Mouse (Mus musculus): Measurements from ENCODE around the gene Nptn. TPM values are rescaled to one million over a fixed set of nuclear protein-coding genes. Genes with fewer than 3 reads are reported as not detected.

The Nptn gene
- polyA plus RNA-seq, 1 experiment = 208 TPM

- TF ChIP-seq POLR2A (IDR thresholded peaks at IDR 0.05; ENCODE audit: low read depth, low read length) = no peak
- TF ChIP-seq CTCF (IDR thresholded peaks at IDR 0.05; ENCODE audit: extremely low read depth, insufficient read depth, insufficient read length, insufficient replicate concordance) = no peak
- H3K27ac ChIP-seq (ENCODE audit: insufficient read depth, low read length) = peak overlapping the region; percentile 92
- H3K4me1 ChIP-seq (ENCODE audit: control insufficient read depth, insufficient read depth, insufficient read length) = no peaks in the 10 kb centered on the region; the same call in 1 of the 2 replicates
- H3K27me3 ChIP-seq (ENCODE audit: control insufficient read depth, insufficient read depth, low read length) = no peaks in the 10 kb centered on the region
- peak in 1 of 2 experiments; percentile 47 for DNase-seq (ENCODE audit: low read depth in 1 of 2, low spot score in 2 of 2)
- H3K4me3 ChIP-seq (ENCODE audit: extremely low read depth, insufficient read depth, insufficient read length) = peak overlapping the region; percentile 91
- no peaks in the 10 kb centered on the region for H3K36me3 ChIP-seq (ENCODE audit: control insufficient read depth, insufficient read depth, low read length)
- WGBS = under 1% methylated on average over 42 of the region's 42 CpGs
These were observed 684 bp downstream of the Nptn start for GRCm38 (mm10) chr9:58582581-58583266.

- Histone ChIP-seq H3K4me3 (ENCODE audit: extremely low read depth, insufficient read depth, insufficient read length) (peak overlapping the region; percentile 91), H3K4me1 (ENCODE audit: control insufficient read depth, insufficient read depth, insufficient read length) (no peaks in the 10 kb centered on the region; the same call in 1 of the 2 replicates), H3K27me3 (ENCODE audit: control insufficient read depth, insufficient read depth, low read length) (no peaks in the 10 kb centered on the region), H3K36me3 (ENCODE audit: control insufficient read depth, insufficient read depth, low read length) (no peaks in the 10 kb centered on the region), H3K27ac (ENCODE audit: insufficient read depth, low read length) (peak overlapping the region; percentile 92)
- no peak for TF ChIP-seq CTCF (IDR thresholded peaks at IDR 0.05; ENCODE audit: extremely low read depth, insufficient read depth, insufficient read length, insufficient replicate concordance)
- no peak for TF ChIP-seq POLR2A (IDR thresholded peaks at IDR 0.05; ENCODE audit: low read depth, low read length)
- WGBS = 2% methylated on average over 8 of the region's 8 CpGs
- DNase-seq (ENCODE audit: low read depth in 1 of 2, low spot score in 2 of 2) = peak in 1 of 2 experiments; percentile 19
These were observed 1.2 kb downstream of the Nptn start for GRCm38 (mm10) chr9:58583267-58583641.

- no peak for TF ChIP-seq POLR2A (IDR thresholded peaks at IDR 0.05; ENCODE audit: low read depth, low read length)
- TF ChIP-seq CTCF (IDR thresholded peaks at IDR 0.05; ENCODE audit: extremely low read depth, insufficient read depth, insufficient read length, insufficient replicate concordance) = no peak
- 90% methylated on average over 1 of the region's 1 CpGs for WGBS
- Histone ChIP-seq H3K36me3 (ENCODE audit: control insufficient read depth, insufficient read depth, low read length) (no peaks in the 10 kb centered on the region), H3K4me1 (ENCODE audit: control insufficient read depth, insufficient read depth, insufficient read length) (no peaks in the 10 kb centered on the region; the same call in 1 of the 2 replicates), H3K27me3 (ENCODE audit: control insufficient read depth, insufficient read depth, low read length) (no peaks in the 10 kb centered on the region), H3K4me3 (ENCODE audit: extremely low read depth, insufficient read depth, insufficient read length) (no peak overlapping the region), H3K27ac (ENCODE audit: insufficient read depth, low read length) (no peak overlapping the region)
- DNase-seq (ENCODE audit: low read depth in 1 of 2, low spot score in 2 of 2) = no peak
These were observed 2.3 kb downstream of the Nptn start for GRCm38 (mm10) chr9:58584323-58584722.

GRCm38 (mm10) chr9:58588657-58589056 is 6.6 kb downstream of the Nptn start:
- H3K27ac ChIP-seq (ENCODE audit: insufficient read depth, low read length) = no peak overlapping the region
- 44% methylated on average over 4 of the region's 4 CpGs for WGBS
- DNase-seq (ENCODE audit: low read depth in 1 of 2, low spot score in 2 of 2) = no peak
- H3K4me3 ChIP-seq (ENCODE audit: extremely low read depth, insufficient read depth, insufficient read length) = no peak overlapping the region
- no peaks in the 10 kb centered on the region for H3K27me3 ChIP-seq (ENCODE audit: control insufficient read depth, insufficient read depth, low read length)
- TF ChIP-seq POLR2A (IDR thresholded peaks at IDR 0.05; ENCODE audit: low read depth, low read length) = no peak
- no peak for TF ChIP-seq CTCF (IDR thresholded peaks at IDR 0.05; ENCODE audit: extremely low read depth, insufficient read depth, insufficient read length, insufficient replicate concordance)
- H3K36me3 ChIP-seq (ENCODE audit: control insufficient read depth, insufficient read depth, low read length) = no peaks in the 10 kb centered on the region
- peaks cover 2% of the 10 kb centered on the region; the same call in 1 of the 2 replicates for H3K4me1 ChIP-seq (ENCODE audit: control insufficient read depth, insufficient read depth, insufficient read length)

- Histone ChIP-seq H3K27ac (ENCODE audit: insufficient read depth, low read length) (no peak overlapping the region), H3K4me3 (ENCODE audit: extremely low read depth, insufficient read depth, insufficient read length) (no peak overlapping the region)
- WGBS = 93% methylated on average over 1 of the region's 1 CpGs
These were observed 13.3 kb downstream of the Nptn start for GRCm38 (mm10) chr9:58595313-58595712.

GRCm38 (mm10) chr9:58613790-58614189 is 31.8 kb downstream of the Nptn start:
- Histone ChIP-seq H3K36me3 (ENCODE audit: control insufficient read depth, insufficient read depth, low read length) (no peaks in the 10 kb centered on the region), H3K4me3 (ENCODE audit: extremely low read depth, insufficient read depth, insufficient read length) (no peak overlapping the region), H3K27me3 (ENCODE audit: control insufficient read depth, insufficient read depth, low read length) (no peaks in the 10 kb centered on the region), H3K4me1 (ENCODE audit: control insufficient read depth, insufficient read depth, insufficient read length) (peaks cover 2% of the 10 kb centered on the region; the same call in 1 of the 2 replicates), H3K27ac (ENCODE audit: insufficient read depth, low read length) (no peak overlapping the region)
- DNase-seq (ENCODE audit: low read depth in 1 of 2, low spot score in 2 of 2) = no peak
- whole genome bisulfite sequencing = 97% methylated on average over 1 of the region's 1 CpGs
- TF ChIP-seq POLR2A (IDR thresholded peaks at IDR 0.05; ENCODE audit: low read depth, low read length) = no peak
- no peak for TF ChIP-seq CTCF (IDR thresholded peaks at IDR 0.05; ENCODE audit: extremely low read depth, insufficient read depth, insufficient read length, insufficient replicate concordance)

More at GRCm38 (mm10) chr9:58595313-58595712, 13.3 kb downstream of the Nptn start:
- TF ChIP-seq CTCF (IDR thresholded peaks at IDR 0.05; ENCODE audit: extremely low read depth, insufficient read depth, insufficient read length, insufficient replicate concordance) (no peak), POLR2A (IDR thresholded peaks at IDR 0.05; ENCODE audit: low read depth, low read length) (no peak)
- Histone ChIP-seq H3K4me1 (ENCODE audit: control insufficient read depth, insufficient read depth, insufficient read length) (peaks cover 2% of the 10 kb centered on the region; the same call in 1 of the 2 replicates), H3K27me3 (ENCODE audit: control insufficient read depth, insufficient read depth, low read length) (no peaks in the 10 kb centered on the region), H3K36me3 (ENCODE audit: control insufficient read depth, insufficient read depth, low read length) (no peaks in the 10 kb centered on the region)
- no peak for DNase-seq (ENCODE audit: low read depth in 1 of 2, low spot score in 2 of 2)

Measured in spleen, adult 2 months (tissue).